Mouse (Mus musculus) granulocyte monocyte progenitor cell, adult 5-6 weeks (primary cell): ENCODE measurements at regions not wholly inside any gene's neighbourhood (a gene's known extent, or its start where the extent isn't known, plus 50 kb on each side); places are given as distances from the start of the nearest gene placed in this dataset.
A peak's percentile ranks its signal among the peaks of the same experiment; 100 is the strongest.

Experiments
- ATAC-seq: replicated peaks from 2 replicates; pipeline ENCODE4 v1.8.0; 2016; ENCODE audit warnings: mild to moderate bottlenecking, moderate TSS enrichment, inconsistent platforms; ENCODE audit not compliant: poor library complexity, severe bottlenecking

- no peak for ATAC-seq
These were observed 70.7 kb downstream of the Setd4 start for GRCm38 (mm10) chr16:93533205-93533604.

DNA sequence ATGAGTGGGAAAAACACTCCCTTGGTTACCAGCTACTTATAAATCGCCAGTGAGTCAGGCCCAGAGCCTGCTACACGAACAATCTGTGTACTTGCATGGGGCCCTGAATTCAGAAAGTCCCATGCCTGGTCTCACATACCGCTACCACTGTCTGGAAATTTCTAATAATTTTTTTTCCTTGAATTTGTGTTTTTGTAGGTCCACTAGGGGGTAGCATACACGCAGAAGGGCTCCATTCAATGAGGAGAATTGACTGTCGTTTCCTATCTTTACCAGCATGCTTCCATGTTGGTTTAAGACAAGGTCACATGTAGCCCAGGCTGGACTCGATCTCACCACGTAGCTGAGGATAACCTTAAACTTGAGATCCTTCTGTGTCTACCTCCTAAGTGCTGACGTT is 71.9 kb downstream of the Setd4 start:
- no peak for ATAC-seq

- ATAC-seq = no peak
These were observed 81.4 kb downstream of the Setd4 start for GRCm38 (mm10) chr16:93522485-93522884.

DNA sequence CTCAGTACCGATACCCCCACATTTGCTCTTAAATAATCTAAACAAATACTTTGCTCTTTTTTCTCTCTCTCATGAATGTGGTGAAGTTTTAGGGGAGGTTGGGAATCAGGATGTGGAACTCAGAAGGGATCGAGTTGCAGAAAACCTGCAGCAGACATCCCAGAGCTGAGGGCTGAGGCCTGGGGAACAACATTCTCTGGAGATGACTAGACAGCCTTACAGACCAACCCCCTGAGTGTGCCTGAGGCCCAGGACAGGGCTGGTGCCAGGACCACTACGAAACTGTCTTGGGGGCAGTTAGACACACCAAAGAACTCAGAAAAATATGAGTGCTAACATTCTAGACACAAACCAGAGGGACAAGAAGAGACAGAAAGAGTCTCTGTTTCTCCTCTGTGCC is 83.4 kb downstream of the Setd4 start:
- ATAC-seq = no peak

DNA sequence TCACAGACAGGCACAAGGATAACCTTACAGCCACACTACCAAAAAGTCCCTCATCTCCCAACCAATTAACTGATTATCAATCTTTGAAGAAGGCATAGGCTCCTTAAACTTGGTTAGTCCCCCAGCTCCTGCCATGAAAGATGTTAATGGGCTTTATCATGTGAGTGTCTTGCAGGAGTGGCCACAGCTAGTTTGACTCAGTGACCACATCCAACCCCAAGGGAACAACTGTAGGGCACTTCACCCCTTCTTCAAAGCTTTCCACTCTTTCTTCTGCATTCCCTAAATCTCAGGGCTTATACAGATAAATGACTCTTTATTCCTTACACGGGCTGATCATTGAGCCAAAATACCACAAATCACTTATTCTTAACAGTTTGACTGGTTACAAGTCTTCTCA is 85.2 kb downstream of the Setd4 start:
- ATAC-seq = no peak

DNA sequence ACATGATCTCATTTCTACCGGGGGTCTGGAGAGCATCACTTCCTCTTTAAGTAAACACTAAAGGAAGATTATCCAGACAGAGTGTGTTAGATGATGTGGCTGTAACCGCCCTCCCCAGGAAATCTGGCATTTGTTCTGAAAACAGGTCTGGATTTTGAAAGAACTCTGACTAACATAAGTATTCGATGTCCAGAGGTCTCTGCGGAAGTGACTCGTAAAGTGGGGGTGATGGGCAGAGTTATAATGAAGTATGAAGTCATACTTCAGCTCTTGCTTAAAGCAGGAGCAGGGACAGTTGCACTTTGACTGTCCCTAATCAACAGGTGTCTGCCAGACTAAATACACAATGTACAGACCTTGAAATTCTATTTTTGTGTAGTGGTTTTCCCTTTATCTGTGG is 87.1 kb downstream of the Setd4 start:
- peak; percentile 12; the same call in 1 of the 2 replicates for ATAC-seq

DNA sequence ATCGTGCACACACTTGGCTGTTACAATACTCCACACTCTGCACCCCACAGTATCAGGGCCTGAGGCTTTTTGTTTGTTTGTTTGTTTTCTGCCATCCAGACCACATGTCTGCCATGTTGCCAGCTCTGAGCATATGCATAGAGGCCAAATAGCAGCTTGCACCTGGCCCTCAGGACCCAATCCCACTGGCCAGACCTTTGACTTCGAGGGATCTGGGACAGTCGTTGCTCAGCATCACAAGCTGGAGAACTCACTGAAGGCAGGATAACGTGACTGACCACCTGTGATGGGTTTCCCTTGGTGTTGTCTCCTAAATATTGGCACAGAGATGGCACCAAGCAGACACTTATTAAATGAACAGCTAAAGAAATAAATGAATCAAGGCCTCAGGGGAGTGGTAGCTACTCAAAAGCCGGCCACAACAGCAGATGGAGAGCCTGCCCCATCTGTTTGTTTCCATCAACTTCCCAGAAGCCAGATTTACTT is 88.4 kb downstream of the Setd4 start:
- no peak for ATAC-seq

DNA sequence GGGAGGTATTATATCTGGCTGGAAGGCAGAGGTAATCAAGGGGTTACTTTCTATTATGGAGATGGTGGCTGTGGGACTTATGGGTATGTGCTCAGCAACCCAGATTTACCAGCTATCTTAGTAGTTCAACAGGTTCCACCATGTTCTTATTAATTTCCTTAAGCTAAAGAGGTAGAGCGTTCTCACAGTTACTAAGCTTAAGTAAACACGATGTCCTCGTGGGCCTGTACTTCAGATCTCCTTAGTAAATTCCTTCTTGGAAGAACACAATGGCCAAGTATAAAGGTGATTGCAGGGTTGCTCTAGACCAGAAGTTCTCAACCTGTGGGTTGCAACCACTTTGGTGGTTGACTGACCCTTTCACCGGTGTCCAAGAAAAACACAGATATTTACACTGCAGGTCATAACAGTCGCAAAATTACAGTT is 90.2 kb downstream of the Setd4 start:
- ATAC-seq = no peak

DNA sequence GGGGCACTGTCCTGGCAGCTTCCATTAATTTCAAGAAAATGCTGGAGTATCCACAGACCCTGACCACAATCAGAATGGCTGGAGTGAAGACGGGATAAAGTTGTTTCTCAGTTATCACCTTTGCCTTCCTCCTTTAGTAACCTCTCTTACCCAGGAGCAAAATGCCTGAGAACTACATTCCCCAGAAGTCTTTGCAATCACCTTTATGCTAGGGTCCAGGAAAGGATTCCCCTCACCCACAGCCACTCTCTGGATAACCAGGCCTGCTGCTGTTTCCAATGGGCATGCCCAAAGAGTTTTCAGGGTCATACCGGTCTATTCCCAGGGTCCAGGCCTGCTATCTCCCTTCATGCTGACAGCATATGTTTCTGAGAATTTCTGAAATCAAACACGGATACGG is 91.9 kb downstream of the Setd4 start:
- no peak for ATAC-seq

GRCm38 (mm10) chr16:93511517-93511916 is 92.3 kb downstream of the Setd4 start:
- ATAC-seq = no peak

DNA sequence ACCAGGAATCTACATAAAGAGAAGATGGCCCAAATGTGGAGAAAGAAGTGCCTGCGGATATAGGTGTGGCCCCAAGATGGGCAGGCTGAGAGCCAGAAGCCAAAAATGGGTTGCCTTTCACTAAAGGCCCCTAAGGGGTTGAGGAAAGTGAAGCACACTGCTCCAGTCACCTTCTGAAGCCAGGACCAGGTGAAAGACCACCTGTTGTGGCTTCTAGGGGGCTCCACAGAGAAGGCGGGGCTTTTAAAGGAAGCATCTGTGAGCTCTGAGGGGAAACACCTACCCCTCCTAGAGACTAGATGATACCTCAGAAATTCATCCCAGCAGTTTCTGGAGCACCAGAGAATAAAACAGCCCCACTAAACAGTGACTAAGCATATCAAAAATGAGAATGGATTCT is 105.1 kb downstream of the Setd4 start:
- ATAC-seq = no peak

DNA sequence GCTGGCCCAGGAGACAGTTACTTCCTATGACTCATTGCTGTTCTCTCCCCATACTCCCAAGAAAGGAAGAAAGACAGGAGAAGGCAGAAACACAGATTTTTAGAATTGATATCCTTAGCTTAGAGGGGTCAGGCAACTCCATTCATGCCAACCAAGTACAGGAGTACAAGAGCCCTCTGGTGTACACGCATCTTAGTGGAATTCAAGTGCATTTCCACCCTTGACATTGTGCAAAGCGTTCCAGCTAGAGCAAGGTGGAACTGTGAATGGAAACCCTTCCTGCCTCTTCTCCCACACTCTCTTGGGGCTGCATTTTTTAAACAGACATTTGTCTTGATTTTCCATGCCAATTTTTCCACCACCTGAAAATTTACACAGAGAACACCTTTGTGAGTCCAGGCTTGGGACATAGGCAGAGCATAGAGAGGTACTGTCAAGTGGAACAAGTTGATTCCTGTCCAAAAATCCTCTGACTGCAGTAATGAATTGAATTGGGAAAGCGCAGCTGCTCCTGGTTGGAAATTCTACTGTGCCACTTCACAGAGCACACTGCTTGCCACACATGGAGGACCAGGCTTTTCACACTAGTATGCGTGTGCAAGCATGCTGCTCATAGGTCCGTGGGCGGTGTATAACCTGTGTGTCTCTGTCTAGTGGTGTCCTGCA is 110.4 kb downstream of the Setd4 start:
- no peak for ATAC-seq

- no peak for ATAC-seq
These were observed 117.0 kb downstream of the Setd4 start for GRCm38 (mm10) chr16:93486646-93487550.

- no peak for ATAC-seq
These were observed 133.9 kb downstream of the Setd4 start for GRCm38 (mm10) chr16:93469957-93470356.

DNA sequence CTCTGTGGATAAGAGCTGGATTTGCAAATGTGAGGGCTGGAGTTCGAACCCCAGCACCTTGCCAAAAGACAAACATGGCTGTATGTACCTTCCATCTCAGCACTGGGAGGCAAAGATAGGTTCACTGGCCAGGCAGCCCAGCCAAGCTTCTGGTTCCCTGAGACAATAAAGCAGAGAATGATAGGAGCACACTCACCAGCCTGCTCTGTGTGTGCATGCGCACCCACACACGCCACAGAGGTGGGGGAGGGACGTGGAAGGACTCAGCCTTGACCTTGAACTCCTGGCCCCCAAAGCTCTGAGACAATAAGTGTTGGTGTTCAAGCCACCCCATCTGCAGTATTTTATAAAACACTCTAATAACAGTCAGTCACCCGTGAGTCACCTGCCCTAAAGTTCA is 138.1 kb downstream of the Setd4 start:
- ATAC-seq = no peak

DNA sequence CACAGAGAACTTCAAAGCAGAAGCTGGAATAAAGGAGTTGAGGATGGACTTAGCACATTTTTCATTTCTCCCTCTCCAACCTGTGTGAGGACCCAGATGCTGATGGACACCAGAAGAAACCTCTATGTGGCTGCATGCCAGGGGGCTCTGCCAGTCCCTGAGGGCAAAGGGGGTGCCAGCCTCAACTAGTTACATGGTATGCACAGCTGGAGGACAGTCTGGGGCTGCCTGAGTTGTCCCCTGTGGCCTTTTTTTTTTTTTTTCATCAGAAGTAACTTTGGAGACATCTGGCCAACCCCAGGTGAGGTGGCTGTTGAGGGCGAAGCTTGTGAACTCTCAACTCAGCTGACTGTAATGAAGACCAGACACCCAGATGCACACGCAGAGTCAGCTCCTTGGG is 139.0 kb downstream of the Setd4 start:
- no peak for ATAC-seq

- no peak for ATAC-seq
These were observed 140.5 kb downstream of the Setd4 start for GRCm38 (mm10) chr16:93463405-93463804.

- ATAC-seq = no peak
These were observed 141.6 kb downstream of the Setd4 start for GRCm38 (mm10) chr16:93462286-93462610.

DNA sequence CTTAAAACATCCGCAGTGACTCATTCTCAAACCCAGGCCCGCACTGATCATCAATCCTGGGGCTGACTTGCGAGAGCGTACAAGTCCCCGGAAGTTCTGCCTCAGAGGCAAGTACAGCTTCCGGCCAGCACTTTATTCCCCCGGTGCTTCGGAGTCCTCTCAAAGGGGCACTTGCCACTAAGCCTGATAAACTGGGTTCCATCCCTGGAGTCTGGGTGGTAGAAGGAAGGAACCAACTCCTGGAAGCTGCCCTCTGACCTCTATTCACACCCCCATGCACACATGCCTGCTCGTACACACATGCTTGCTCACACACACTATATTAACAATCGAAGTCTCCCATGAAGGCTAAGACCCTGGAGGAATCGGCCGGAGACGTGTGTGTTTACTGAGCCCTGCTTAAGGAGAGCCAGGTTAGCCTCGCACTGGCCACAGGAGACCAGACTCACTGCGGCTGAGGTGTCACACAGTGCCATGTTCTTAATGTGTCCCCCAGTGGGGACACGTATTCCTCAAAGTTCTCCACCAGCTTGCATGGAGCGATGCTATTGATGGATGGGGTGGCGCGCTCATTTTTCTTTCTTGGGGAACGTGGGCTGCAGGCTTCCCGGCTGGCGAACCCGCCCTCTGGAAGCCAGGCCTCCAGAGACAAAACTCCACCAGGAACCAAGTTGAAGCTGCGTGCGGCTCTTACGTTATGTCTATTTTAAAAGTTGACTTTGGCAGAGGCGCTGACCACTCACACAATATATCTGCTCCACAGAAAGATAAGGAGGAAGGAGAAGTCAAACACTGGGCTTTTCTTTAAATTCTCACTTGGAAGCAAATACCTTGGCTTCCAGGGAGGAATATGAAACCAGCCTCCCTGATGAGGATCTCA is 142.2 kb downstream of the Setd4 start:
- ATAC-seq = no peak

DNA sequence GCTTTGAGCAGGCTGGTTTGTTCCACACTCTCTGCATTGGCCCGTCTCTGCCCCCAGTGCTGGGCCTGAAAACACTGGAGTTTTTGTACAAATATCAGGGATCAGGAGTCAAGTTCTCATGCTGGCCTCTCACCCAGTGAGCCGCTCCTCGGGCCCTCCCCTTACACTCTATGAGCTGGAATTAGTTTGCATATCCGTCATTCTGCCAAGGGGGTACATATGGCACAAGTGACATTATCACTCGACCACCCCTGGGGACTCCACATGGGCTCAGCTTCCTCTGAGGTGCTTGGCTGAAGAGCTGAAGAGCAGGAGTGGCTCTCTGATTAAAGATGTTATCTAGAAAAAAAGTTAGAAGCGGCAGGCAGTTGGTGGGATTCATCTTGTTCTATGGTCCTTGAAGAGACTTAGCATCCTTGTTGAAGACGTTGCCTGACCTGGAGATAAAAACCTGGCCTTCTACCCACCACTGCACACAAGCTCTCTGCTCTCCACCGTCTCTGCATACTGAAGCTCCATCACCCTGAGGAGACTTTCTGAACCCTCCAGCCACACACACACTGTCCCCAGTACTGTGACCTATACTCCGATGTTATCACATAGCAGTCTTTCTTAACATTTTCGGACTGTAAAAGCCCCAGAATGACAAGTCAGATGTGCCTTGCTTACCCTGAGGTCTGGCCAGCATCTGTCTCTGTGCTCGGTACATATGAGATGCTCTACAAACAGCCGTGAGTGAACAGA is 144.2 kb downstream of the Setd4 start:
- no peak for ATAC-seq
